Mouse (Mus musculus) liver, postnatal 0 days (tissue): ENCODE measurements around the gene Il17d. TPM values are rescaled to one million over a fixed set of nuclear protein-coding genes. Genes with fewer than 3 reads are reported as not detected.

ENCODE experiments used
- ATAC-seq: fragments of 200-750 bp; cut with Nextera tagmentation; 2 replicates; pipeline ENCODE4 v1.8.0; 2017; ENCODE audit warnings: mild to moderate bottlenecking, moderate library complexity
- DNase-seq: peaks from one replicate; pipeline ENCODE4 v3.0.0-alpha.2; 2016
- H3K27ac ChIP-seq: fragments of 300-500 bp; sonication (generic); 2 replicates; pipeline ENCODE4 v1.5.1; 2014; ENCODE audit warnings: antibody characterized with exemption, moderate library complexity, mild to moderate bottlenecking, low read depth
- H3K27me3 ChIP-seq: fragments of 300-500 bp; sonication (generic); 2 replicates; pipeline ENCODE4 v1.6.1; 2014; ENCODE audit warnings: low read length, control low read depth, mixed read lengths; ENCODE audit not compliant: insufficient read depth
- H3K36me3 ChIP-seq: fragments of 300-500 bp; sonication (generic); replicated peaks from 2 replicates; pipeline ENCODE4 v1.6.1; 2014; ENCODE audit warnings: mild to moderate bottlenecking, control low read depth, low read length, moderate library complexity, mixed read lengths; ENCODE audit not compliant: insufficient read depth
- H3K4me1 ChIP-seq: fragments of 300-500 bp; sonication (generic); 2 replicates; pipeline ENCODE4 v1.6.1; 2014; ENCODE audit warnings: antibody characterized with exemption, mild to moderate bottlenecking, control low read depth; ENCODE audit not compliant: insufficient read depth
- H3K4me2 ChIP-seq: fragments of 300-500 bp; sonication (generic); 2 replicates; pipeline ENCODE4 v1.6.1; 2014; ENCODE audit warnings: low read depth, mild to moderate bottlenecking, low read length, moderate library complexity, mixed read lengths
- H3K4me3 ChIP-seq: fragments of 300-500 bp; sonication (generic); 2 replicates; pipeline ENCODE4 v1.5.1; 2014; ENCODE audit warnings: low read depth, low read length
- H3K9ac ChIP-seq: fragments of 300-500 bp; sonication (generic); replicated peaks from 2 replicates; pipeline ENCODE4 v1.6.1; 2014; ENCODE audit warnings: mild to moderate bottlenecking, moderate library complexity
- H3K9me3 ChIP-seq: fragments of 300-500 bp; sonication (generic); 2 replicates; pipeline ENCODE4 v1.6.1; 2016; ENCODE audit warnings: mild to moderate bottlenecking, control low read depth, low read length, mixed read lengths
- CTCF ChIP-seq: sonication (generic); IDR thresholded peaks from 2 replicates; pipeline ENCODE4 v1.5.1; 2016; ENCODE audit warnings: antibody characterized with exemption, low read depth
- EP300 ChIP-seq: IDR thresholded peaks from 2 replicates; pipeline ENCODE4 v1.6.1; 2016; ENCODE audit warnings: antibody characterized with exemption, low read depth, mild to moderate bottlenecking
- WGBS: fragments of 180-500 bp; shearing (Covaris S2); extraction: QIAGEN DNeasy Blood & Tissue Kit; methylation state at CpG from one replicate; pipeline ENCODE4 v1.1.7; 2014; ENCODE audit not compliant: insufficient replicate concordance; 5-methylcytosine and 5-hydroxymethylcytosine counted together
- polyA plus RNA-seq: library from polyadenylated mRNA; unstranded; fragments of >200 nt; fragmentation: Nextera tagmentation; extraction: Ambion mirVana; gene quantifications from 2 replicates; pipeline ENCODE4 v1.2.1, GENCODE M21; 2015

Gene Il17d
- polyA plus RNA-seq = 0.19 and 0.33 TPM in 2 replicates

- Histone ChIP-seq H3K4me1 (peaks cover 13% of the 10 kb centered on the region), H3K27me3 (peaks cover 33% of the 10 kb centered on the region), H3K9me3 (no peaks in the 10 kb centered on the region), H3K9ac (peak within 1 kb of the TSS; percentile 52), H3K36me3 (no peaks in the 10 kb centered on the region), H3K4me2 (peak within 1 kb of the TSS; percentile 95), H3K27ac (no peak within 1 kb of the TSS), H3K4me3 (peak within 1 kb of the TSS; percentile 64)
- no peak; the same call in 1 of the 2 replicates for ATAC-seq
- peak; percentile 26 for DNase-seq
- no peak for TF ChIP-seq CTCF
- no peak for TF ChIP-seq EP300
- 2% methylated on average over 74 of the region's 104 CpGs for WGBS
Measured at GRCm38 (mm10) chr14:57524671-57525387, at the start of gene Il17d. Gene Il17d, plus strand, starts transcription at chr14:57524777.

GRCm38 (mm10) chr14:57475057-57475456 lies 49.5 kb upstream of the Il17d start:
- ATAC-seq = no peak
- Histone ChIP-seq H3K27me3 (no peaks in the 10 kb centered on the region), H3K9ac (no peak overlapping the region), H3K4me2 (no peak overlapping the region), H3K4me3 (no peak overlapping the region), H3K36me3 (peaks cover 3% of the 10 kb centered on the region; the same call in 1 of the 2 replicates), H3K27ac (no peak overlapping the region), H3K4me1 (no peaks in the 10 kb centered on the region), H3K9me3 (no peaks in the 10 kb centered on the region)
- no peak for DNase-seq
- TF ChIP-seq CTCF (no peak), EP300 (no peak)
- 76% methylated on average over 2 of the region's 2 CpGs for WGBS

DNA sequence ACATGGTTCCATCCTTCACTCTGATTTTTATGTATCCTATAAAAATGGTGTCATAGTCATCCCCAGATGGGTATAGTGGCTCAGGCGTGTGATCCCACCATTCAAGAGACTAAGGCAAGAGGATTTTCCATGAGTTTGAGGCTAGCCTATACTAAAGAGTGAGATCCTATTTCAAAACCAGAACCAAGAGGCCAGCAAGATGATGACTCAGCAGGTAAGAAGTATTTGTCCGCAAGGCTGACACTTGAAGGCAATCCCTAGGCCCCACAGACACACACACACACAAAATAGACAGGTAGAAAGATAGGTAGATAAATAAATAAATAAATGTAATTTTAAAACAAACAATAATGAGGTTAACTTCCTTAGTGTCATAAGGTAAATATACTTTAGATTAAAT lies 42.3 kb upstream of the Il17d start:
- Histone ChIP-seq H3K27me3 (no peaks in the 10 kb centered on the region), H3K4me2 (no peak overlapping the region), H3K4me1 (no peaks in the 10 kb centered on the region), H3K36me3 (no peaks in the 10 kb centered on the region), H3K4me3 (no peak overlapping the region), H3K9ac (no peak overlapping the region), H3K9me3 (no peaks in the 10 kb centered on the region), H3K27ac (no peak overlapping the region)
- WGBS = 75% methylated on average over 2 of the region's 2 CpGs
- ATAC-seq (no peak), DNase-seq (no peak)
- TF ChIP-seq CTCF = no peak
- no peak for TF ChIP-seq EP300

DNA sequence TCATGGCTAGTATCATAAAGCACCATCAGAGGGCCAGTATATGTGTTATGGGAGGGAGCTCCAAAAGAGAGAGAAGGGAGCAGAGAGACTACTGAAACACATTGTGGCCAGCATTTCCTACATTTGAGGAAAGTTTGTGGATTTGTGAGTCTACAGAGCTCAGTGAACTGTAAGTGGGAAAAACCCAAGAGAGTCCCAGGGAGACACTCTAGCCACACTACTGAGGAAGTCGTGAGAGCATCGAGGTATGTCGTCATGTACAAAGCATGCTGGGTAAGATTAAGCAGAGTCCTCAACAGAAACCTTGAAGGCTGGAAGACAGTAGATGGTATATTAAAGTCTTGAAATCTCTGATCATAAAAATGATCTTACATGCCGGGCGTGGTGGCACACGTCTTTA lies 40.4 kb upstream of the Il17d start:
- no peak overlapping the region for H3K4me3 ChIP-seq
- H3K4me1 ChIP-seq = no peaks in the 10 kb centered on the region
- H3K27ac ChIP-seq = no peak overlapping the region
- 84% methylated on average over 6 of the region's 6 CpGs for WGBS
- no peaks in the 10 kb centered on the region for H3K27me3 ChIP-seq
- TF ChIP-seq EP300 = no peak
- ATAC-seq (no peak), DNase-seq (no peak)
- H3K4me2 ChIP-seq = no peak overlapping the region
- no peaks in the 10 kb centered on the region for H3K9me3 ChIP-seq
- no peaks in the 10 kb centered on the region for H3K36me3 ChIP-seq
- no peak overlapping the region for H3K9ac ChIP-seq

GRCm38 (mm10) chr14:57489696-57490095 lies 34.9 kb upstream of the Il17d start:
- no peaks in the 10 kb centered on the region for H3K9me3 ChIP-seq
- no peak for ATAC-seq
- TF ChIP-seq EP300 (no peak), CTCF (no peak)
- DNase-seq = no peak
- no peaks in the 10 kb centered on the region for H3K27me3 ChIP-seq
- H3K9ac ChIP-seq = no peak overlapping the region
- WGBS = 82% methylated on average over 3 of the region's 3 CpGs
- no peak overlapping the region for H3K4me3 ChIP-seq
- no peaks in the 10 kb centered on the region for H3K36me3 ChIP-seq
- H3K4me2 ChIP-seq = no peak overlapping the region
- H3K27ac ChIP-seq = no peak overlapping the region
- no peaks in the 10 kb centered on the region for H3K4me1 ChIP-seq

GRCm38 (mm10) chr14:57493840-57494239 lies 30.7 kb upstream of the Il17d start:
- H3K27me3 ChIP-seq = no peaks in the 10 kb centered on the region
- no peak for TF ChIP-seq EP300
- TF ChIP-seq CTCF = no peak
- H3K9me3 ChIP-seq = no peaks in the 10 kb centered on the region
- DNase-seq (no peak), ATAC-seq (no peak)
- no peak overlapping the region for H3K9ac ChIP-seq
- H3K4me3 ChIP-seq = no peak overlapping the region
- no peak overlapping the region for H3K27ac ChIP-seq
- H3K4me2 ChIP-seq = no peak overlapping the region
- no peaks in the 10 kb centered on the region for H3K36me3 ChIP-seq
- WGBS = 88% methylated on average over 2 of the region's 2 CpGs
- no peaks in the 10 kb centered on the region for H3K4me1 ChIP-seq
